Mouse (Mus musculus): Measurements from ENCODE around the gene H2-Q1. TPM values are rescaled to one million over a fixed set of nuclear protein-coding genes. Genes with fewer than 3 reads are reported as not detected.
A peak's percentile ranks its signal among the peaks of the same experiment; 100 is the strongest.
"Not testable (repeated sequence)": the region's sequence is repeated elsewhere in the genome, so short reads cannot be mapped to it uniquely, and the experiment has no call there.

Gene H2-Q1
- polyA plus RNA-seq, 2 experiments: 0.01 TPM; not detected in 1

- Histone ChIP-seq H3K4me1 (ENCODE audit: control insufficient read depth, insufficient read depth, low read length) (no peaks in the 10 kb centered on the region), H3K9ac (ENCODE audit: low read depth, low read length, severe bottlenecking) (no peak overlapping the region), H3K36me3 (ENCODE audit: control insufficient read depth, insufficient read depth, low read length) (no peaks in the 10 kb centered on the region), H3K4me3 (replicated peaks; ENCODE audit: low read length) (no peak overlapping the region), H3K4me2 (replicated peaks; ENCODE audit: low read depth, low read length, severe bottlenecking) (no peak overlapping the region), H3K27me3 (ENCODE audit: control insufficient read depth, insufficient read depth, low read length) (peaks cover 15% of the 10 kb centered on the region), H3K9me3 (ENCODE audit: control insufficient read depth, low read length) (no peaks in the 10 kb centered on the region), H3K27ac (replicated peaks; ENCODE audit: low read depth, low read length) (no peak overlapping the region)
- DNase-seq (ENCODE audit: low spot score) (no peak), ATAC-seq (ENCODE audit: low FRiP score, low read depth) (no peak)
- no peak for TF ChIP-seq POLR2A (IDR thresholded peaks at IDR 0.05; ENCODE audit: borderline replicate concordance, extremely low read depth, insufficient read depth, insufficient read length)
Observed at GRCm38 (mm10) chr17:35318671-35319070, 1.5 kb upstream of the H2-Q1 start.

DNA sequence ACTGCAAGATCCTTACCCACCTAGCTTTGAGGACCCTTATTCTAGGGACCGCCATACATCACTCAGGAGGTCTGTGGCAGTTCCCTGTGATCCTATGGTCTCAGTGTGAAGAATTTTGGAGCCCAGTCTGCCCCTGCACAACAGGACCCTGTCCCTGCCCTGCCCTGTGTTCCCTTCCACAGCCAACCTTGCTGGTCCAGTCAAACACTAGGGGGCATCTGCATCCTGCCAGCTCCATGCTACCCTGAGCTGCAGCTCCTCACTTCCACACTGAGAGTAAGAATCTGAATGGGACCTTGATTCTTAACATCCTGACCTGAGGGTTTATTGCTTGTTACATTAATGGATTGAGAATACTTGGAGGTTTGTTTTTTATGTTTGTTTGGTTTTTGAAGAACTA, 4.9 kb downstream of the H2-Q1 start:
- H3K27me3 ChIP-seq (ENCODE audit: control insufficient read depth, insufficient read depth, low read length): peaks cover 12% of the 10 kb centered on the region
- WGBS: 71% methylated on average over 1 of the region's 1 CpGs
- not testable (repeated sequence) for H3K9me3 ChIP-seq (ENCODE audit: control insufficient read depth, low read length); H3K4me1 ChIP-seq (ENCODE audit: control insufficient read depth, insufficient read depth, low read length); H3K9ac ChIP-seq (ENCODE audit: low read depth, low read length, severe bottlenecking); H3K4me3 ChIP-seq (replicated peaks; ENCODE audit: low read length); H3K4me2 ChIP-seq (replicated peaks; ENCODE audit: low read depth, low read length, severe bottlenecking); DNase-seq (ENCODE audit: low spot score); H3K36me3 ChIP-seq (ENCODE audit: control insufficient read depth, insufficient read depth, low read length); H3K27ac ChIP-seq (replicated peaks; ENCODE audit: low read depth, low read length); ATAC-seq (ENCODE audit: low FRiP score, low read depth)

DNA sequence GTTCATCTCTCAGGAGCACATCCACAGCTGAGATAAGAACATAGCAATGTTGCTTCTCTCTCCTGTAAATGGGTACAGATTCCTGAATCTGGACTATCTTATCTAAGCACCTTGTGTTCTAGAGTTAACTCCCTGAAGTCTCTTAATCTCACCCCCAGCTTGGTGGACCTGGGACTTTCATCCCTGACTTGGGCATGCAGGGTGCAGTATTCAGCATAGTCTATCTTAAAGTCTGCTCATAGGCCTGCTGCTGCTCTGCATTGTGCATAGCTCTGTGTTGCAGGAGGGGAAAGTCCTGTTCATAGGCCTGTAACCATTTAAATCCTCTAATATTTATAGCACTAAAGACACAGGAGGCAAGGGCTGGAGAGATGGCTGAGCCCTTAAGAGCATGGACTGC, 5.8 kb downstream of the H2-Q1 start:
- H3K9ac ChIP-seq (ENCODE audit: low read depth, low read length, severe bottlenecking); ATAC-seq (ENCODE audit: low FRiP score, low read depth); H3K27ac ChIP-seq (replicated peaks; ENCODE audit: low read depth, low read length): not testable (repeated sequence)

DNA sequence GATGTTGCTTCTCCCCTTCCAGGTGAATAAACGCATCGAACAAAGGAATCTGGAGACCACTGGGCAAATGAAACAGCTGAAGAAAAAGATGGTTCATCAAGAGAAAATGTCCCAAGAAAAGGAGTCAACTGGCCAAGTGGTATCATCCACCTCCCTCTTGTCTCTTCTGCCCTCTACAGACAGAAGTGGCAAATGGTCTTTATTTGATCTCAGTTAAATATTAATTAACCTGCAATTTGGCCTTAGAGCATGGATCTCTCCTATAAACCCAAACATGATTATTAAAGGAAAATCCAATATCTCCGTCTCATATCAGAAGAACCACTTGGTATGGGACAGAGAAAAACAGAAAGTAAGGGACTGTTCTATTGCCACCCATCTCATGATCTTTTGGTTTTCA, 9.5 kb downstream of the H2-Q1 start:
- DNase-seq (ENCODE audit: low spot score); H3K27ac ChIP-seq (replicated peaks; ENCODE audit: low read depth, low read length); H3K4me1 ChIP-seq (ENCODE audit: control insufficient read depth, insufficient read depth, low read length); H3K9me3 ChIP-seq (ENCODE audit: control insufficient read depth, low read length); H3K9ac ChIP-seq (ENCODE audit: low read depth, low read length, severe bottlenecking); H3K4me3 ChIP-seq (replicated peaks; ENCODE audit: low read length); ATAC-seq (ENCODE audit: low FRiP score, low read depth); H3K36me3 ChIP-seq (ENCODE audit: control insufficient read depth, insufficient read depth, low read length); H3K27me3 ChIP-seq (ENCODE audit: control insufficient read depth, insufficient read depth, low read length); H3K4me2 ChIP-seq (replicated peaks; ENCODE audit: low read depth, low read length, severe bottlenecking): not testable (repeated sequence)
- WGBS: 56% methylated on average over 3 of the region's 3 CpGs

More for the DNA sequence above, 5.8 kb downstream of the H2-Q1 start:
- H3K4me1 ChIP-seq (ENCODE audit: control insufficient read depth, insufficient read depth, low read length); H3K27me3 ChIP-seq (ENCODE audit: control insufficient read depth, insufficient read depth, low read length); H3K9me3 ChIP-seq (ENCODE audit: control insufficient read depth, low read length); H3K4me2 ChIP-seq (replicated peaks; ENCODE audit: low read depth, low read length, severe bottlenecking); DNase-seq (ENCODE audit: low spot score); H3K4me3 ChIP-seq (replicated peaks; ENCODE audit: low read length); H3K36me3 ChIP-seq (ENCODE audit: control insufficient read depth, insufficient read depth, low read length): not testable (repeated sequence)

- ATAC-seq (ENCODE audit: low FRiP score, low read depth); DNase-seq (ENCODE audit: low spot score); H3K9me3 ChIP-seq (ENCODE audit: control insufficient read depth, low read length); H3K36me3 ChIP-seq (ENCODE audit: control insufficient read depth, insufficient read depth, low read length); H3K27me3 ChIP-seq (ENCODE audit: control insufficient read depth, insufficient read depth, low read length); H3K4me3 ChIP-seq (replicated peaks; ENCODE audit: low read length); H3K4me2 ChIP-seq (replicated peaks; ENCODE audit: low read depth, low read length, severe bottlenecking); H3K27ac ChIP-seq (replicated peaks; ENCODE audit: low read depth, low read length); H3K9ac ChIP-seq (ENCODE audit: low read depth, low read length, severe bottlenecking); H3K4me1 ChIP-seq (ENCODE audit: control insufficient read depth, insufficient read depth, low read length): not testable (repeated sequence)
- 62% methylated on average over 6 of the region's 6 CpGs for WGBS
Observed at GRCm38 (mm10) chr17:35331546-35331945, 11.3 kb downstream of the H2-Q1 start.

DNA sequence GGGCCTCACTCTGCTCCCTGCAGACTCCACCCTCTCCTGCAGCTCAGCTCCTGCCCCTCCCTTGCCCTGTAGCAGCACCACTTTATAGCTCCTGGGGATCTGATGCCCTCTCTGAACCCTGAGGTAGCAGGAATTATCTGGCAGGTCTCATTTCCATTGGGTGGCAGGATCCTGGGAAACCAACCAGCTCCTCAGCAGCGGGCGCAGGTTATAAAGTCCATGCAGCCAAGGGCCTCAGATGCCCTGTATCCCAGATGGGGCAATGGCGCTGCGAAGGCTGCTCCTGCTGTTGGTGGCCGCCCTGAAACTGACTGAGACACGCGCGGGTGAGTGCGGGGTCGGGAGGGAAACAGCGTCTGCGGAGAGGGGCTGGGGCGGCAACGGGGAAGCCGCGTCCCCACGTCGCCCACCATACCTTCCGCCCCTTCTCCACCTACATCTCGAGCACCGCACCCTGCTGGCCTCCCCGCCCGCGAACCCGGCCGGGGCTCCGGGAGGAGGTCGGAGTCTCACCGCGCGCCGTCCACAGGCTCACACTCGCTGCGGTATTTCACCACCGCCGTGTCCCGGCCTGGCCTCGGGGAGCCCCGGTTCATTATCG, 22.0 kb downstream of the H2-Q1 start, which contains the start of gene H2-Q2:
H2-Q2 (plus strand) TSS at position 172 of the 601 bp plus-strand sequence.
- H3K27ac ChIP-seq (replicated peaks; ENCODE audit: low read depth, low read length): no peak within 1 kb of the TSS
- H3K4me1 ChIP-seq (ENCODE audit: control insufficient read depth, insufficient read depth, low read length): no peaks in the 10 kb centered on the region; the same call in 1 of the 2 replicates
- TF ChIP-seq POLR2A (IDR thresholded peaks at IDR 0.05; ENCODE audit: borderline replicate concordance, extremely low read depth, insufficient read depth, insufficient read length): no peak
- no peaks in the 10 kb centered on the region for H3K36me3 ChIP-seq (ENCODE audit: control insufficient read depth, insufficient read depth, low read length)
- H3K27me3 ChIP-seq (ENCODE audit: control insufficient read depth, insufficient read depth, low read length): peaks cover 35% of the 10 kb centered on the region
- H3K4me3 ChIP-seq (replicated peaks; ENCODE audit: low read length): peak within 1 kb of the TSS; percentile 37
- no peak for ATAC-seq (ENCODE audit: low FRiP score, low read depth)
- peak within 1 kb of the TSS; percentile 34; the same call in 1 of the 2 replicates for H3K9ac ChIP-seq (ENCODE audit: low read depth, low read length, severe bottlenecking)
- no peak for DNase-seq (ENCODE audit: low spot score)
- H3K4me2 ChIP-seq (replicated peaks; ENCODE audit: low read depth, low read length, severe bottlenecking): peak within 1 kb of the TSS; percentile 60
- no peaks in the 10 kb centered on the region for H3K9me3 ChIP-seq (ENCODE audit: control insufficient read depth, low read length)
- WGBS: 3% methylated on average over 14 of the region's 40 CpGs

Measured in limb, embryonic 14.5 days (tissue).